Mouse (Mus musculus) liver (tissue): ENCODE results near the gene Gm37240.
"Not testable (repeated sequence)": the region's sequence is repeated elsewhere in the genome, so short reads cannot be mapped to it uniquely, and the experiment has no call there.

Experiments used
- DNase-seq: peaks from one replicate; pipeline ENCODE4 v3.0.0-alpha.2; 2020; ENCODE audit warnings: mixed read lengths

Gm37240 gene

GRCm38 (mm10) chr3:84615856-84616225, 1271.5 kb downstream of the Gm37240 start:
- DNase-seq, result no peak

- DNase-seq, result no peak
These were observed 1272.1 kb downstream of the Gm37240 start for GRCm38 (mm10) chr3:84615050-84615855.

DNA sequence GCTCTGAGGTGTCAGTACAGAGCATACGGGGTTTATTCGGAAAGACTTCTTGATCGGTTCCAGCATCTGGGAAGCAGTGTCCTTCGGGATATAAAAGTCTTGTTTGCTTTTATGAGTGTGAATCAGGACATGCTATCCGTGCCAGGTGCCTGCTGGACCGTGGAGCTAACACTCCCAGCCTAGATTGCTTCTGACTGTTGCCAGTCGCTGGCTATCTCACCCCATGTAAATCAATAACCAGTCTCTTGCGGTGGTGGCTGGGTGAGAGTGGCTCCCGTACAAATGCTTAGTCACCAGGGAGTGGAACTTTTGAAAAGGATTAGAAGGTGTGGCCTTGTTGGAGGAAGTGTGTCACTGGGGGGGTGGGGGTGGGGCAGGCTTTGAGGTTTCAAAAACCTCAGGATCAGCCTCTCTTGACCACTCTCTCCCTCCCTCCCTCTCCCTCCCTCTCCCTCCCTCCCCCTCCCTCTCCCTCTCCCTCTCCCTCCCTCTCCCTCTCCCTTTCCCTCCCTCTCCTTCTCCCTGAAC, 1277.1 kb downstream of the Gm37240 start:
- no peak for DNase-seq

- peak; percentile 37 for DNase-seq
These were observed 1284.1 kb downstream of the Gm37240 start for GRCm38 (mm10) chr3:84603212-84603611.

DNA sequence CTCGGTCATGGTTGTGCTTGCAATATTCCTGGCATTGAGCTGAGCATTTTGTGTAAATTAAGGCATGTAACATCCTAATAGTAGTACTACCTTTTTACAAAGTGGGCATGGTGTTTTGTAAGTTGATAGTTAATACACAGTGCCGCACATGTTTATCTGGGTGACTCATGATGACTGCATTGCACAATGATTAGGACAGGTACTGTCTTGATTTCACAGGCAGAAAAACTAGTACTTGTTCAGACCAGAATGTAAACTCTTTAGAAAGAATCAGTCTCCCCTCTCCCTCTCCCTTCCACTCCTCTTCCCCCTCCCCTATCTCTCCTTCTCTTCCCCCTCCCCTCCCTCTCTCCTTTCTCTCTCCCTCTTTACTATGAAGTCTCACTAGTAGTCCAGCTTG, 1284.6 kb downstream of the Gm37240 start:
- no peak for DNase-seq

- DNase-seq, result no peak
These were observed 1285.3 kb downstream of the Gm37240 start for GRCm38 (mm10) chr3:84601870-84602495.

DNA sequence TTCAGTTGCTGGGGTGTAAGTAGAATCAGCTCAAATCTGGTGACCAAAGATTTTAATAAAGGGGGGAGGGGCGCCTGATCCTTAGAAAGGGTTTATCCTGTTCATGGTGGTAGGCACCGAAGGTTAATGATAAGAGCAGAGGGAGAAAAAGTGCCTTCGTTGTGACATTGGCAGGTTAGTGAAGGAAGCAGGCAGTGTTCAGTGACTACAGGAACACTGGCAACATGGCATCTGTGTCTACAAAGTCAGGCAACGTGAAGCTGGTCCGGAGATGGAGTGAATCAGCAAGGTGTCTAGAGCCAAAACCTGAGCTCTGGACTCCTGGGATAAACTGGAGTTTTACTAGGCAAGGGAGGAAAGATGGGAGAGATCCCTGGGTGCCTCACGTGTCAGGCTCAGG, 1288.6 kb downstream of the Gm37240 start:
- no peak for DNase-seq

DNA sequence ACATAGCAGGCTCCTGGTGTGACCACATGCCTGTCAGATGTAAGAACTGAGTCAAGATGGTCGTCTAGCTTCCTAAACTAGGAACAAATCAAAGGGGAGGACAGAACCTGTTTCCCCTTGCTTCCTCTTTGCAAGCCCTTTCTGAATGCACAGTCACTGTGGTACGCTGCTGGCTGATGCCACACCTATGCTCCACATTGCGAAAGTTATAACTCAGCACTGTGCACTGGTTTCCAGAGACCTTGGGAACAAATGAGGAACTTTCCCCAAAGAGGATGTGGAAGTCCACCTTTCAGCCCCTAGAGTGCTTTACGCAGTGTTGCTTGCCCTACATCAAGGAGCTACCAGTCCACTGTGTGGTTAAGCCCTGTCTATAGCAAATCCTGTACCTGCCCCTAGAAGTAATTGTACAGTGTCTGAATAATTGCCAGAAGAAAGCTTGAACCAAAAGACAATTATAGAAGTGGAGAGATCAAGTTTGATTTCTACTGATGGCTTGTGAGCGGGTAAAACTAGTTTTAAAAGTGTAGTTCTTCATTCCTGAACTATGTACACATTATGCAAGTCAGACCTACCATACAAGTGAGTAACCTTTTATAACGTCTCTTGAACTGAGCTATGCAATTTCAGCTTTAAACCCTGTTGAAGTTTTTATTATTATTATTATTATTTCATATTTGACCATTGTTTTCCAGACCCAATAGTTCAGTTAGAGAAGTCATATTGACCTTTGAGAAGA, 1289.2 kb downstream of the Gm37240 start:
- DNase-seq, result peak; percentile 12

- DNase-seq, result no peak
These were observed 1291.6 kb downstream of the Gm37240 start for GRCm38 (mm10) chr3:84595677-84596234.

DNA sequence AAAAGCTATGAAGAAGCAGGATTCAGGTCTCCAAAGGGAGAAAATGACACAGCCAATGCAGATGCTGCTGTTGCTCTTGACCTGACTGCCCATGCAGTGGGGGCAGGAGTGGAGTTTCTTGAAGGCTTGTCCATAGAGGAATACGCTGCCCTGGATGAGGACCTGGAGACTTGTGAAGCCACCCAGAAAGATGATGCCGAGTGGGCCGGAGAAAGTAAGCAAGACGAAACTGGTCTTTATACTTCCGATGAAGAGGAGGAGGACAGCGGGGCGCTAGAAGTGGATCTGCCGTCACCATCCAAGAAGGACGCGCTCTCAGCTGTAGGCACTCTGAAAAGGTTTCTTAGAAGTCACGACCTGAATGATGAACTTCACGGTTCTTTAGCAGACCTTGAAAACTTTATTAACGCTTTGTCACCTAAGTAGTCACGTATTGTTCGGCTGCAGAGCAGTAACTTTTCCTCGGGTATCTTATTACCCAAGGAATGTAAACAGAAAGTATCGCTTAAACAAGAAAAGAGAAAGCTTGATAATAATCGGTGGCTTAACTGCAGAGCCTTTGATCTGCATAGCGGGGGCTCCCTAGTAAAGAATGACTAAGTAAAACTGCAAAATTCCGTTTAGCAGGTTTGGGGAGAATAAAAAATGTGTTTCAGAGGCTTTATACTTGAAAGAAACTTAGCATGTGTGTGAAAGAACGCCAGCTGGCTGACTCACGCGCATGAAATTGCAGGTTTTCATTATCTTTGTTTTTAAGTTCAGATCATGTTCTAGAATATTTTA, 1292.2 kb downstream of the Gm37240 start:
- DNase-seq, result no peak

GRCm38 (mm10) chr3:84593274-84593673, 1294.0 kb downstream of the Gm37240 start, which contains the start of gene Tigd4:
Tigd4 (plus strand) TSS chr3:84593574.
- DNase-seq, result no peak

DNA sequence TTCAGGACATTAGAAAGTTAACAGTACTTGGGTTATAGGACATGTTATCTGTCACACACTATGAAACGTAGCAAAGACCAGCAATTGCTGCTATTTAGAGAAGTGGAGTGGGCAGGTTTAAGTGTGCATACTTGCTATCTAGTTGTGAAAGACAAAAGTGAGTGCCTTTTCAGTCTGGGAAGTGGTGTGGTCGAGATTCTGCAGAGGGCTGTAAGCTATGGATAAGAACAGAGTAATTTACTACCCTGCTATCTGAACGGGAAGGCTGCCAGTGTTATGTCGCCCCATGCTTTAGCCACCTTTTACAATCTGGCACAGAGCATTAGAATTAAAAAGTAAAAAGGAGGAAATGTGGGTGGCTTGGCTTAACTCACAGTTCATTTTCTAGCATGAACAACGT, 1300.6 kb downstream of the Gm37240 start:
- DNase-seq, result no peak

GRCm38 (mm10) chr3:84582913-84583276, 1304.4 kb downstream of the Gm37240 start:
- DNase-seq, result no peak

DNA sequence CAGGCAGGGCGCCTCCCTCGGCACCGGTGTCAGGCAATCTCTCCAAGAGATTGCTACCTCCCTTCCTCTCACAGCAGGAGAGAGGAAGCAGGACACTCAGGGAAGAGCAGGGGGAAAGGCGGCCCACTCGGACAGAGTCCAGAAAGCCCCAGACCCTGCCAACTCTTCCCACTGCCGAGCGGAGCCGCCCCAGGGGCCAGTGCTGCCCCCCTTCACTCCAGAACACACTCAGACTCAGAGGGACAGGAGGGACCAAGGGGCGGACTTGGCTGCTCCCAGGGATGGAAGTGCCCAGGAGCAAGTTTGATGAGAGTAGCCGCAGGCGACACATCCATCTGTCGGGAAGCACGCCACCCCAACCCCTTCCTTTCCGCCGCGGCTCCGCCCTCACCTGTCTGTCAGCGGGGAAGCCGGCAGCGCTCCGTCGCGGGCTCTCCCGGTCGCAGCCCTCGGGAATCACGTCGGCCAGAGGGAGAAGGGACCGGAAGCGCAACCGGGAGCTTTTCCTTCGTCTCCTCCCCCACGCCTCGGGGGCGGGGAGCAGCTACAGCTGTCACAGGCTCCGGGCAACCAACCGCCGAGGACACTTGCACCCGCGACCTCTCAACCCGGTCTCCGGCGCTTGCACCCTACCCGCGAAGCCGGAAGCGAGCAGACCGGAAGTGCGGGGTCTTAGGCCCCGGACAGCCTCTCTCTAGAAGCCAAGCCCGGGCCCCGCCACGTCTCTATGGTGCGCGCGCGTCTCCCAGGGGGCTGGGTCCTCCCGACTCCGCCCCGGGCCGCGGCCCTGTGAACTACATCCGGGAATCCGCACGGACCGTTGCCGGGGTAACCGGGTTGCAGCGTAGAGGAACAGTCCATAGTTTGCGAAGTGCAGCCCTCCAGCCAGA, 1305.0 kb downstream of the Gm37240 start, which contains the start of gene Arfip1:
Gene Arfip1, minus strand, starts transcription at position 603 of the 890 bp plus-strand sequence.
- DNase-seq, result peak; percentile 95

GRCm38 (mm10) chr3:84581696-84582022, 1305.7 kb downstream of the Gm37240 start:
- DNase-seq, result no peak

GRCm38 (mm10) chr3:84580716-84581115, 1306.6 kb downstream of the Gm37240 start:
- DNase-seq, result no peak

DNA sequence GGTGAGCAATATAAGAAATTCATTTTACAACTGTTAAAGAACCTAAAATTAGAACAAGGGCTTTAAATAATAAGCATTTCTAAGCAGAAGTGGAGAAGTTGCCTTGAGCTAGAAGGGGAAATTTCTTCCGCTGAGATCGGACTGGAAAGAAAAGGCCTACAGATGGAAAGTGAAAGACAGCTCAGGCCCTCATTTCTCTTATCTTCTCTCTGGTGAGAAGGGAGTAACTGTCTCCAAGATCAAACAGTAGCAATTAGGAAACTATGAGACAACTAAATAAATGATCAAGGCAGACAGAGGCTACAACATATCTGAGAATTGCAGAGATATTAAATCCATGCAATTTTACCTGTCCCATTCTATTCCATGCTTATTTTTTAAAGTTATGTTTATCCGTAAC, 1316.8 kb downstream of the Gm37240 start:
- no peak for DNase-seq

DNA sequence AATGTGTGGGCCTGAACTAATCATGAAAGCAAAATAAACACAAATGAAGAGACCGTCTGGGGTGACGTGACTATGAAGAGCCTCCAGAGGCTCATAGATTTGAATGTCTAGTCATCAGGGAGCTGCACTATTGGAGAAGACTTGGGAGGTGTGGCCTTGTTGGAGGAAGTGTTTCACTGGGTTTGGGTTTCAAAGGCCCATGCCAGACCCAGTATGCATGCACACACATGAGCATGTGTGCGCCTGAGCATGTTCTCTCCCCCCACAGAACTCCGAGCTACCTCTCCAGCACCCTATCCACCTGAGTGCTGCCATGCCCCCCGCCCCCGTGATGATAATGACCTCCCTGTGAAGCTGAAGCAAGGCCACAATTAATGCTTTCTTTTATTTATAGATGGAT, 1317.7 kb downstream of the Gm37240 start:
- no peak for DNase-seq

DNA sequence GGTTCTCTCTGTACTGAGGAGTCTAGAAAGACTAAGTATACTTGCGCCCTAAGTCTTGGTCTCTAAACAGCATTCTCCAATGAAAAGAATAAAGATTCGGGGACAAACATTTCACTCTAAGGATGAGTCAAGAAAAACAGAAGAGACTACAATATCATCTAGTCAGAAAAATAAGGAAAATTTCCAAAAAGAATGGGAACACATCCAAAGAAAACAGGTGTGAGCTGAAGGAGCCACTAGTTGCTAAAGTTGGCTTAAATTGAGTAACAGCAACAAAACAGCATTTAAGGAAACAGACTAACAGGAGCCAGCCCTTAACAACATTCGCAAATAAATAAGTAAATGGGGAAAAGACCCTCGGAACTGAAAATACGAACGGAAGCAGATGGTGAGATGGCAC, 1318.8 kb downstream of the Gm37240 start:
- no peak for DNase-seq

DNA sequence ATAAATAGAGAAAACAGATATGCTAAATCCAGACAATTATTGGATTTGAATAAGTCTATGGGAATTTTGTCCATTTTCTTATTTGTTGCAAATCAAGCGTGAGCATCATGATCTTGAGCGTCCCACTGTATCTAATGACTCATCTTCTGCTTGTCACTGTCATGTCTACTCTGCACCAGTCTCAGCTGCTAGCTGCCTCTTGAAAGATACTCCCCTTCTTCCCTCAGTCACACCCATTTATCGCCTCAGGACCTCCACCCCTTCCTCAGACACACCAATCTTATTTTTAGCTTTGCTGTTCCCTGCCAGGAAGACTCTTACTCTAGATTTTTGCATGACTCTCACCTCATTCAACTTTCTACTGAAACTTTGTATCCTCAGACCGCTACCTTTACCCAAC, 1323.9 kb downstream of the Gm37240 start:
- DNase-seq, result no peak

- DNase-seq, result not testable (repeated sequence)
These were observed 1324.4 kb downstream of the Gm37240 start for GRCm38 (mm10) chr3:84562911-84563310.
